Mouse (Mus musculus) hindbrain, embryonic 15.5 days (tissue): ENCODE measurements at regions not wholly inside any gene's neighbourhood (a gene's known extent, or its start where the extent isn't known, plus 50 kb on each side); places are given as distances from the start of the nearest gene placed in this dataset.

Experiments
- ATAC-seq: fragments of 200-750 bp; cut with Nextera tagmentation; 2 replicates; pipeline ENCODE4 v1.8.0; 2017; ENCODE audit warnings: low read depth, moderate number of reproducible peaks, moderate TSS enrichment; ENCODE audit not compliant: low FRiP score
- H3K27ac ChIP-seq: fragments of 300-500 bp; sonication (generic); replicated peaks from 2 replicates; pipeline ENCODE4 v1.5.1; 2015; ENCODE audit warnings: mild to moderate bottlenecking, inconsistent platforms
- H3K27me3 ChIP-seq: fragments of 300-500 bp; sonication (generic); 2 replicates; pipeline ENCODE4 v1.6.1; 2015; ENCODE audit warnings: control low read depth, inconsistent platforms
- H3K36me3 ChIP-seq: fragments of 300-500 bp; sonication (generic); 2 replicates; pipeline ENCODE4 v1.6.1; 2015; ENCODE audit warnings: control low read depth, inconsistent platforms
- H3K4me1 ChIP-seq: fragments of 300-500 bp; sonication (generic); replicated peaks from 2 replicates; pipeline ENCODE4 v1.6.1; 2015; ENCODE audit warnings: control low read depth, inconsistent platforms
- H3K4me2 ChIP-seq: fragments of 300-500 bp; sonication (generic); 2 replicates; pipeline ENCODE4 v1.6.1; 2015; ENCODE audit warnings: moderate library complexity, mild to moderate bottlenecking, inconsistent platforms
- H3K4me3 ChIP-seq: fragments of 300-500 bp; sonication (generic); 2 replicates; pipeline ENCODE4 v1.5.1; 2015; ENCODE audit warnings: mild to moderate bottlenecking, inconsistent platforms
- H3K9ac ChIP-seq: fragments of 300-500 bp; sonication (generic); 2 replicates; pipeline ENCODE4 v1.6.1; 2015; ENCODE audit warnings: inconsistent platforms
- H3K9me3 ChIP-seq: fragments of 300-500 bp; sonication (generic); 2 replicates; pipeline ENCODE4 v1.6.1; 2016; ENCODE audit warnings: control low read depth, inconsistent platforms
- WGBS: fragments of 180-500 bp; shearing (Covaris S2); methylation state at CpG from one replicate; pipeline ENCODE4 v1.1.7; 2015; 5-methylcytosine and 5-hydroxymethylcytosine counted together

- Histone ChIP-seq H3K4me1 (peaks cover 16% of the 10 kb centered on the region), H3K36me3 (no peaks in the 10 kb centered on the region), H3K9ac (no peak overlapping the region), H3K27me3 (no peaks in the 10 kb centered on the region), H3K4me2 (no peak overlapping the region), H3K9me3 (no peaks in the 10 kb centered on the region), H3K4me3 (no peak overlapping the region), H3K27ac (no peak overlapping the region)
- no peak for ATAC-seq
- WGBS = 42% methylated on average over 10 of the region's 10 CpGs
Observed at GRCm38 (mm10) chr7:130005406-130005805, 413.7 kb downstream of the Wdr11 start.

- Histone ChIP-seq H3K4me3 (no peak overlapping the region), H3K27ac (no peak overlapping the region), H3K4me1 (peaks cover 8% of the 10 kb centered on the region), H3K9me3 (no peaks in the 10 kb centered on the region), H3K4me2 (no peak overlapping the region), H3K9ac (no peak overlapping the region), H3K36me3 (no peaks in the 10 kb centered on the region), H3K27me3 (no peaks in the 10 kb centered on the region)
- no peak for ATAC-seq
- 36% methylated on average over 6 of the region's 6 CpGs for WGBS
Observed at GRCm38 (mm10) chr7:130007993-130008583, 416.4 kb downstream of the Wdr11 start.

DNA sequence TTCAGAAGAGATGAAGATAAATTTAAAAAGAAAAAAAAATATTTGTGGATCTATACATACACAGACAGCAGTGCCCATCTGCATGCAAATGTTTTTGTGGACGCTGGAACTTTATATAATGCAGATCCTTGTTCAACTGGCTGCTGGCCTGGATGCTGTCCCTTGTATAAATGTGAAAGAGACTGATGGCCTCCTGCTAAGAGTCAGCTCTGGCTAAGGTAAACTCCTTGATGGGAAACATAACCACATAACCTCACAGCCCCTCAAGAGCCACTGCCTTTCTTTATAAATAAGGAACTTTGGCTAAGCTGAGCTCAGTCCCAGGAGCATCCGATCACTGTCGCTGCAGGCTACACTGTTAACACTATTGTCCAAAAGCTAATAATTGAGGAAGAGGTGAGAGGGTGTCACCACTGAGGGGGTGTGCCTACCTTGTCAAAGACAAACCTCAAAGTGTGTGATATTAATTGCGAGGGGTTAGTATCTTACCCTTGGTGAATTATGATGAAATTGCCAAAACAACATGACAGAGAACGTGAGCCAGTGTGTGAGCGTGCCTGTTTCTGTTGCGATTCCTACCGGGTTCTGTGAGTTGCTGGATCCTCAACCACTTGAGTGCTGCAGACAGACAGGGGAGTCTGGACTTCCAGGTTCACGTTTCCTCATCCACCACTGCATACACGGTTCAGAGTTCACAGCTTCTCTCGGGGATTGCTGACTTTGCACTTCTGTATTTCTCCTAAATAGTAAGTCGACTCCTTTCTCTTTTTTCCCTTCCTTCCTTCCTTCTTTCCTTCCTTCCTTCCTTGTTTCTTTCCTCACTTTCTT lies 417.1 kb downstream of the Wdr11 start:
- H3K9ac ChIP-seq = no peak overlapping the region
- no peak overlapping the region for H3K4me2 ChIP-seq
- H3K27ac ChIP-seq = no peak overlapping the region
- no peak overlapping the region for H3K4me3 ChIP-seq
- no peaks in the 10 kb centered on the region; the same call in 1 of the 2 replicates for H3K27me3 ChIP-seq
- H3K36me3 ChIP-seq = no peaks in the 10 kb centered on the region
- 59% methylated on average over 12 of the region's 12 CpGs for WGBS
- no peaks in the 10 kb centered on the region for H3K9me3 ChIP-seq
- peaks cover 8% of the 10 kb centered on the region for H3K4me1 ChIP-seq
- ATAC-seq = no peak

- H3K36me3 ChIP-seq = no peaks in the 10 kb centered on the region
- H3K27me3 ChIP-seq = no peaks in the 10 kb centered on the region; the same call in 1 of the 2 replicates
- H3K9me3 ChIP-seq = no peaks in the 10 kb centered on the region
- H3K4me1 ChIP-seq = no peaks in the 10 kb centered on the region
- no peak for ATAC-seq
- no peak overlapping the region for H3K27ac ChIP-seq
- H3K4me2 ChIP-seq = no peak overlapping the region
- WGBS = 76% methylated on average over 8 of the region's 8 CpGs
- no peak overlapping the region for H3K9ac ChIP-seq
- no peak overlapping the region for H3K4me3 ChIP-seq
Observed at GRCm38 (mm10) chr7:130012067-130012466, 420.4 kb downstream of the Wdr11 start.

GRCm38 (mm10) chr7:130013109-130013508 lies 421.4 kb downstream of the Wdr11 start:
- H3K36me3 ChIP-seq = no peaks in the 10 kb centered on the region
- WGBS = 87% methylated on average over 6 of the region's 6 CpGs
- no peak overlapping the region for H3K4me3 ChIP-seq
- H3K4me1 ChIP-seq = no peaks in the 10 kb centered on the region
- no peaks in the 10 kb centered on the region for H3K9me3 ChIP-seq
- no peaks in the 10 kb centered on the region; the same call in 1 of the 2 replicates for H3K27me3 ChIP-seq
- H3K9ac ChIP-seq = no peak overlapping the region
- H3K27ac ChIP-seq = no peak overlapping the region
- no peak overlapping the region for H3K4me2 ChIP-seq
- no peak for ATAC-seq

DNA sequence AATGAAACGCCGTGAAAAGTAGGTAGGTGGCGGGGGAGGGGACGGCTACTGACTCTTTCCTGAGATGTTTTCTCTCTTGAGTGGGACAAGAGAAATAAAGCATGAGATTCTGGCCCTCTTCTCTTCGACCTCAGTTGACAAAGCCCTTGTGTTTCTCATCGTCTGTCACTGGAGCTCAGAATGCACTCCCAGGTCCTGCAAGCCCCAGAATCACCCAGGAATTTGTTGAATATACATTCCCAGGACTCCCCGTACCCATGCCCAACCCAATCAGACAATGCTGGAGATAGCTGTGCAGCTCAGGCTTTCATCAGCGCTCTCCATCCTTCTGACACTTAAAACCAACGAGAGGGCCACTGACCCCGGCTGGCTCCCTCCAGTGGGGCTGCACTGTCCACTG lies 422.9 kb downstream of the Wdr11 start:
- H3K27me3 ChIP-seq = no peaks in the 10 kb centered on the region; the same call in 1 of the 2 replicates
- no peak overlapping the region for H3K9ac ChIP-seq
- no peaks in the 10 kb centered on the region for H3K4me1 ChIP-seq
- no peak overlapping the region for H3K4me2 ChIP-seq
- no peak overlapping the region for H3K27ac ChIP-seq
- no peaks in the 10 kb centered on the region for H3K9me3 ChIP-seq
- no peak overlapping the region for H3K4me3 ChIP-seq
- ATAC-seq = no peak
- H3K36me3 ChIP-seq = no peaks in the 10 kb centered on the region
- 62% methylated on average over 10 of the region's 10 CpGs for WGBS

DNA sequence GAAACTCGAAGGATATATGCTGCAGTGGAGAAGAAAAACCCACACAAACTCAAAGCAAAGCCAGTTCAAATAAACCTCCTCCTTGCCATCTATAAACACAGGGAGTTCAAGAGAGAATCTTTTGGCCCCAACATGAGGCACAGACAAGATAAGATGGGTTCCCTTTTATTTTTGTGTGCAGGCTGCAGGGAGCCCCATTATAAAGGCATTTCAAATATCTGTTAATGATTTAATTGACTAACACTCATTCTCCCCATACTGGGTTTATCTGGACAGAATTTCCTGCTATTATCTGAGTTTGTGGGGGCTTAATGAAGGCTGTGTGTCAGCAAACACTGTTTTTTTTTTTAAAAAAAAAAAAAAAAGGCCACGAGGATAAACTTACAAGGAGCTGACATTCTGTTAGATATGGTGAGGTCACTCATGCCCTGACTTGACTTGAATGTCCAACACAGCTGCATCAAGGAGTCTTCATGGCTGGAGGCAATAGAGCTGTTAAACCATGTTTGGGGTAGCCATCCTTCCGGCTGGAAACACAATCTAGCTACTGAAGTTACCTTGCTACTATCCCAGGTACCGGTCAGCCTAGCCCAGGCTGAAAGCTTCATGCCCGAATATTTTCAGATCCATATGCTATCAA lies 423.8 kb downstream of the Wdr11 start:
- Histone ChIP-seq H3K4me1 (no peaks in the 10 kb centered on the region), H3K9ac (no peak overlapping the region), H3K4me2 (no peak overlapping the region), H3K36me3 (no peaks in the 10 kb centered on the region), H3K4me3 (no peak overlapping the region), H3K9me3 (no peaks in the 10 kb centered on the region), H3K27me3 (no peaks in the 10 kb centered on the region; the same call in 1 of the 2 replicates), H3K27ac (no peak overlapping the region)
- 83% methylated on average over 5 of the region's 5 CpGs for WGBS
- ATAC-seq = no peak

DNA sequence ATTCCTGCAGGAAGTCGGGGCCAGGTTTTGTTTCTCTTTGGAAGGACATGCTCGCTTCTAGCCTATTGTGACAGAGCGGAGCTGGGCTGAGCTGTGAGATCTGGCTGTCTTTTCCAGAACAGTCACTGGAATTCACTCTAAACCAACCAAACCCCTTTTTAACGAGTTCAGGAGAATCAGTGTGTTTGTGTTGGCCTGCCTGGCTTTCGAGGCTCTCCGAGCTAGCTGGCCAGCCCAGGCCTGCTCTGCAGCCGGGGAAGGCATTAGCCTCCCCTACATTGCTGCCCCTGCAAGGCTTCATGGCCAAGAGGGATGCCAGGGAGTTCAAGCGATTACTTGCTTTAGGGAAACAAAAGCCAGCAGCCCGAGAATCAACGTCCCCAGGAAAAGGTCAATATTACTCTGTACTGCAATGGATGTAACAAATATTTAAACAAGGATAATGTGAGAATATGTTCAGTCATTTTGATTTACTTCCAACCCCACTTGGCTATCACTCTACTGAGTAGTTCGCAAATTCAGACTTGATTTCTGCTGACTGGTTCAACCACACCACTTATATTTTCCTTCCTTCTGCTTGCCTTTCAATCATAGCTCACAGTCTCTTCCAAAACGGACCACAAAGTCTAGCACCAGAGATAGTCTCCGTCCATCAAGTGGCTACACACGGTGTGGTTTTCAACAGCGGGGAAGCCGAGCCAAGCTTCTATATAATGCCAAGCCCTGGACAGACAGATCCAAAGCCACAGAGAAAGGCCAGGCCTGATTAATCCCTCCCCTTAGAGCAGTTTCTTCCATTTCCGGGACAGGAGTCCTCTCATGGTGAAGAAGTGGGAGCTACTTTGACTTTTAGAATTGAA lies 424.6 kb downstream of the Wdr11 start:
- WGBS = 83% methylated on average over 17 of the region's 17 CpGs
- no peak for ATAC-seq
- Histone ChIP-seq H3K4me3 (no peak overlapping the region), H3K9ac (no peak overlapping the region), H3K4me2 (no peak overlapping the region), H3K27me3 (no peaks in the 10 kb centered on the region; the same call in 1 of the 2 replicates), H3K36me3 (no peaks in the 10 kb centered on the region), H3K27ac (no peak overlapping the region), H3K9me3 (no peaks in the 10 kb centered on the region), H3K4me1 (no peaks in the 10 kb centered on the region)

- H3K9me3 ChIP-seq = no peaks in the 10 kb centered on the region
- H3K4me3 ChIP-seq = no peak overlapping the region
- H3K27ac ChIP-seq = no peak overlapping the region
- H3K9ac ChIP-seq = no peak overlapping the region
- no peaks in the 10 kb centered on the region for H3K36me3 ChIP-seq
- ATAC-seq = no peak
- no peaks in the 10 kb centered on the region for H3K4me1 ChIP-seq
- H3K27me3 ChIP-seq = no peaks in the 10 kb centered on the region
- no peak overlapping the region for H3K4me2 ChIP-seq
- 63% methylated on average over 4 of the region's 4 CpGs for WGBS
Observed at GRCm38 (mm10) chr7:130018891-130019290, 427.2 kb downstream of the Wdr11 start.

- Histone ChIP-seq H3K4me3 (no peak overlapping the region), H3K36me3 (no peaks in the 10 kb centered on the region), H3K4me2 (no peak overlapping the region), H3K27me3 (no peaks in the 10 kb centered on the region), H3K9ac (no peak overlapping the region), H3K27ac (no peak overlapping the region), H3K9me3 (no peaks in the 10 kb centered on the region), H3K4me1 (0 out of 2 replicates have a peak, but pooled peaks cover 3% of the 10 kb centered on the region)
- ATAC-seq = no peak
Observed at GRCm38 (mm10) chr7:130028945-130029344, 437.3 kb downstream of the Wdr11 start.

- WGBS = 92% methylated on average over 4 of the region's 4 CpGs
- no peak for ATAC-seq
Observed at GRCm38 (mm10) chr7:130030711-130031110, 439.0 kb downstream of the Wdr11 start.

More at GRCm38 (mm10) chr7:130030711-130031110, 439.0 kb downstream of the Wdr11 start:
- Histone ChIP-seq H3K4me3 (no peak overlapping the region), H3K27ac (no peak overlapping the region), H3K27me3 (no peaks in the 10 kb centered on the region), H3K4me2 (no peak overlapping the region), H3K9ac (no peak overlapping the region), H3K36me3 (no peaks in the 10 kb centered on the region), H3K4me1 (0 out of 2 replicates have a peak, but pooled peaks cover 3% of the 10 kb centered on the region), H3K9me3 (no peaks in the 10 kb centered on the region)
